Mouse (Mus musculus): ENCODE results near the gene Actr8. TPM values are rescaled to one million over a fixed set of nuclear protein-coding genes. Genes with fewer than 3 reads are reported as not detected.

Gene Actr8
- polyA plus RNA-seq (2012; fragmentation: generic; extraction: Trizol), result 26.4 TPM
- long read RNA-seq, experiment 1, transcript Actr8-201 (13 exons, 2,119 nt), result major isoform, 28 of 37 reads
- long read RNA-seq, experiment 1, partial matches to known transcripts, result 2 of 37 reads
- long read RNA-seq, experiment 1, other reads (novel, unspliced or antisense), result 6 of 37 reads
- long read RNA-seq, experiment 2, transcript Actr8-201 (13 exons, 2,119 nt), result major isoform, 185 of 202 reads
- long read RNA-seq, experiment 2, partial matches to known transcripts, result 6 of 202 reads
- long read RNA-seq, experiment 2, other reads (novel, unspliced or antisense), result 11 of 202 reads

DNA sequence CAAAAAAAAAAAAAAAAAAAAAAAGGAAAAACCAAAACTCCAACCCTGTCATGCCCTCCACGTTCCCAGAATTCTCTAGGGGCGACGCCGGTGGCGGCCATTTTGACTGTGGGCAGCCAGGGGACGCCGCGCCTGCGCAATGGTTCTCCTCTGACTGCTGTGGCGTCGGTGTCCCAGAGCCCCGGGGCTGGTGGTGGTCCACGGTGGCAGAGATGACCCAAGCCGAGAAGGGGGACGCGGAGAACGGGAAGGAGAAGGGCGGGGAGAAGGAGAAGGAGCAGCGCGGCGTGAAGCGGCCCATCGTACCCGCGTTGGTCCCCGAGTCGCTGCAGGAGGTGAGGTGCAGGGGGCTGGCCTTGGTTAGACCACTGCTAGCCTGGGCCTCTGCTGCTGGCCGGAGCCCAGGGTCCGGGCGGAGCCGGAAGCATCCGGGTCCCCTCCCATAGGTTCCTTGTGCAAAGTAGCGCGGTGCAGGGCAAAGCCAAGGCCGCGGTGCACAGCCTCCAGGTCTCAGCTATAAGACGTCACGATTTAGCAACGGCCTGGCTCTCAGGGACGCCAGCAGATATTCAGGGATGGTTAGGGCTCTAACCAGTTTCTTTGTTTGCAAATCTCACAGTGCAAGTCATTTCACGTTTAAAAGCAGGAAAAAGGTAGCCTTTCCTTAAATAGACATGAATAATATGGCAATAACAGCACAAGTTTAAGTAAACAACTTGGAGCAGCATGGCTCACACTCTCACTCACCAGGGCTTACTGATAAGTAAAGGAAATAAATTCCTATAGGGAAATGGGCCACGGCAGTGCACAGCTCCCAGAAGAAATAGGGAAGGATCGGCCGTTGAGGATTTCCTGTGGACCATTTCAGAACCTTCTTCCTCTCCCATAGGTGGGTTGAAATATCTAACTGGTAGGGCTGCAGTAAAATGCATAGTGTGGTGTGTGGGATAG, at the start of gene Actr8:
Actr8 (plus strand) TSS at position 84 of the 951 bp plus-strand sequence.
- no peaks in the 10 kb centered on the region for H3K27me3 ChIP-seq (ENCODE audit: control insufficient read depth, insufficient read depth, insufficient read length)
- peaks cover 37% of the 10 kb centered on the region for H3K79me2 ChIP-seq (ENCODE audit: control insufficient read depth, insufficient read depth)
- H3K79me3 ChIP-seq (ENCODE audit: low read depth), result peaks cover 23% of the 10 kb centered on the region
- TF ChIP-seq FOSL1 (IDR thresholded peaks at IDR 0.05; ENCODE audit: insufficient read depth, low read length, poor library complexity, severe bottlenecking), result no peak
- TF ChIP-seq CEBPB (IDR thresholded peaks at IDR 0.05; ENCODE audit: low read depth), result no peak
- no peak for TF ChIP-seq MYOG (IDR thresholded peaks at IDR 0.05; ENCODE audit: control insufficient read depth, extremely low read depth, insufficient read length)
- TF ChIP-seq MAX (IDR thresholded peaks at IDR 0.05), result no peak
- no peak for TF ChIP-seq USF1 (IDR thresholded peaks at IDR 0.05; ENCODE audit: low read depth)
- no peak for TF ChIP-seq CTCF (IDR thresholded peaks at IDR 0.05; ENCODE audit: control insufficient read depth, insufficient read depth, insufficient read length)
- no peak for TF ChIP-seq MYOD1 (IDR thresholded peaks at IDR 0.05; ENCODE audit: control insufficient read depth, insufficient read length, low read depth)
- H3ac ChIP-seq (ENCODE audit: control insufficient read depth, insufficient read length, low read depth), result peak within 1 kb of the TSS; percentile 97
- peaks cover 61% of the 10 kb centered on the region for H3K36me3 ChIP-seq (ENCODE audit: control insufficient read depth, insufficient read depth)
- peak within 1 kb of the TSS; percentile 53 for H3K4me3 ChIP-seq (ENCODE audit: insufficient read depth, poor library complexity, severe bottlenecking)

DNA sequence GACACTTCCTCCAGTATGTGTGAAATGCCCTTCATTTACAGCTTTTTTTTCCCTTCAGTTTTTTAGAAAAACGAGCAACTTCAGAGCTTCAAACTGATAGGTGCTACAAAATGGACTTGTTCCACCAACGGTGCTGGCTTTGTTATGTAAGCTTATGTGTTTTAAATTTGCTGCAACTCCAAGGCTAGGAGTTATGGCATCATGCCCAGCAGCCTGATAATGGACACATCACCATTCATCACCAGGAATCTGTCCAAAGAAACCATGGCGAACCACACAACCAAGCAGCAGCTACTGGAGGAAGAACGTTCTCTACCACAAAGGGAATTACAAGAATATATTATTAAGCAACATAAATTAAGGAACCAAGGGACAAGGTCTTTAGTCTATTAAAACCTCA, 49.2 kb upstream of the Actr8 start:
- H3K36me3 ChIP-seq (ENCODE audit: control insufficient read depth, insufficient read depth), result no peaks in the 10 kb centered on the region
- H3ac ChIP-seq (ENCODE audit: control insufficient read depth, insufficient read length, low read depth), result no peak overlapping the region
- H3K4me3 ChIP-seq (ENCODE audit: insufficient read depth, poor library complexity, severe bottlenecking), result no peak overlapping the region
- no peaks in the 10 kb centered on the region for H3K79me2 ChIP-seq (ENCODE audit: control insufficient read depth, insufficient read depth)
- TF ChIP-seq USF1 (IDR thresholded peaks at IDR 0.05; ENCODE audit: low read depth), result no peak
- no peak for TF ChIP-seq CEBPB (IDR thresholded peaks at IDR 0.05; ENCODE audit: low read depth)
- TF ChIP-seq MAX (IDR thresholded peaks at IDR 0.05), result no peak
- H3K79me3 ChIP-seq (ENCODE audit: low read depth), result no peaks in the 10 kb centered on the region
- no peaks in the 10 kb centered on the region for H3K27me3 ChIP-seq (ENCODE audit: control insufficient read depth, insufficient read depth, insufficient read length)

DNA sequence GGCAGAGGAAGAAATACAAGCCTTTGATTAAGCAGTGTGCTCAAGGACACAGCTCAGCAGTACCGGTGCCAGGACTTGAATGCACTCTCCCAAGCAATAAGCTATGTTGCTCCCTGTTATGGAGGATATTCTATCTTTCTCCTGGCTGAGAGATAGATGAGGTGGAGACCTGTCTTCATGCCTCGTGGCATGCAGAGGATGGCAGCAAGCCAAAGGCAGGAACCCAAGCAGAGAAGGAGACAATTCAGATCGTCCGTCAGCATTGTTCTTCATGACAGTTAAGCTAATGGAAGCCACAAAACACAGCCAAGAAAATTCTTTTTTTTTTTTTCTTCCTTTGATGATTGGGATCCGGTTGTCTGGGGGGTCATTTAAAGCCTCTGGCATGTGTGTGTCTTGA, 42.6 kb upstream of the Actr8 start:
- H3ac ChIP-seq (ENCODE audit: control insufficient read depth, insufficient read length, low read depth), result no peak overlapping the region
- no peaks in the 10 kb centered on the region for H3K79me2 ChIP-seq (ENCODE audit: control insufficient read depth, insufficient read depth)
- no peaks in the 10 kb centered on the region for H3K36me3 ChIP-seq (ENCODE audit: control insufficient read depth, insufficient read depth)
- H3K4me3 ChIP-seq (ENCODE audit: insufficient read depth, poor library complexity, severe bottlenecking), result no peak overlapping the region
- no peaks in the 10 kb centered on the region for H3K27me3 ChIP-seq (ENCODE audit: control insufficient read depth, insufficient read depth, insufficient read length)
- no peaks in the 10 kb centered on the region for H3K79me3 ChIP-seq (ENCODE audit: low read depth)
- TF ChIP-seq CEBPB (IDR thresholded peaks at IDR 0.05; ENCODE audit: low read depth), result no peak
- no peak for TF ChIP-seq MAX (IDR thresholded peaks at IDR 0.05)
- no peak for TF ChIP-seq CTCF (IDR thresholded peaks at IDR 0.05; ENCODE audit: control insufficient read depth, insufficient read depth, insufficient read length)
- TF ChIP-seq MYOG (IDR thresholded peaks at IDR 0.05; ENCODE audit: control insufficient read depth, extremely low read depth, insufficient read length), result no peak
- TF ChIP-seq MYOD1 (IDR thresholded peaks at IDR 0.05; ENCODE audit: control insufficient read depth, insufficient read length, low read depth), result no peak
- TF ChIP-seq USF1 (IDR thresholded peaks at IDR 0.05; ENCODE audit: low read depth), result no peak
- TF ChIP-seq FOSL1 (IDR thresholded peaks at IDR 0.05; ENCODE audit: insufficient read depth, low read length, poor library complexity, severe bottlenecking), result no peak

DNA sequence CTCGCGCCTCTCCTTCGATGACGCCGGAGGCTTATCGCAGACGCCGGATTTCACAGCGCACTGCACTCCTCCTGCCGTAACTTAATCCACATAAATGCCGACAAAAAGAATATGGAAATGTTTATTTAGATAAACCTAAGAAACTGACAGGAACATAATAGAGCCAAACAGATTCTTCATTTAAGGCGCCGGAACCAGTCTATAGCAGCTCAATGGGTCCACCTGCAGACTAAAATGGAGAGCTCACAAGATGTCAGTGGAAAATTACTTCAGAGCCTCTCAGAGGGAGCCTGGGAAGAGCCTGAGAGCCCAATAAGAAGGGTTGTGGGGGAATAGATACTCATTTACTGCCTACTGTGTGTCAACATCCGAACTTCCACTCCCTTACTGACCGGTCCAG, 40.7 kb upstream of the Actr8 start:
- no peaks in the 10 kb centered on the region for H3K79me2 ChIP-seq (ENCODE audit: control insufficient read depth, insufficient read depth)
- no peaks in the 10 kb centered on the region for H3K36me3 ChIP-seq (ENCODE audit: control insufficient read depth, insufficient read depth)
- no peaks in the 10 kb centered on the region for H3K79me3 ChIP-seq (ENCODE audit: low read depth)
- TF ChIP-seq MYOD1 (IDR thresholded peaks at IDR 0.05; ENCODE audit: control insufficient read depth, insufficient read length, low read depth), result no peak
- no peak for TF ChIP-seq CTCF (IDR thresholded peaks at IDR 0.05; ENCODE audit: control insufficient read depth, insufficient read depth, insufficient read length)
- TF ChIP-seq FOSL1 (IDR thresholded peaks at IDR 0.05; ENCODE audit: insufficient read depth, low read length, poor library complexity, severe bottlenecking), result no peak
- TF ChIP-seq CEBPB (IDR thresholded peaks at IDR 0.05; ENCODE audit: low read depth), result no peak
- TF ChIP-seq USF1 (IDR thresholded peaks at IDR 0.05; ENCODE audit: low read depth), result no peak
- no peak for TF ChIP-seq MAX (IDR thresholded peaks at IDR 0.05)
- no peak for TF ChIP-seq MYOG (IDR thresholded peaks at IDR 0.05; ENCODE audit: control insufficient read depth, extremely low read depth, insufficient read length)
- H3K4me3 ChIP-seq (ENCODE audit: insufficient read depth, poor library complexity, severe bottlenecking), result no peak overlapping the region
- no peak overlapping the region for H3ac ChIP-seq (ENCODE audit: control insufficient read depth, insufficient read length, low read depth)
- no peaks in the 10 kb centered on the region for H3K27me3 ChIP-seq (ENCODE audit: control insufficient read depth, insufficient read depth, insufficient read length)

DNA sequence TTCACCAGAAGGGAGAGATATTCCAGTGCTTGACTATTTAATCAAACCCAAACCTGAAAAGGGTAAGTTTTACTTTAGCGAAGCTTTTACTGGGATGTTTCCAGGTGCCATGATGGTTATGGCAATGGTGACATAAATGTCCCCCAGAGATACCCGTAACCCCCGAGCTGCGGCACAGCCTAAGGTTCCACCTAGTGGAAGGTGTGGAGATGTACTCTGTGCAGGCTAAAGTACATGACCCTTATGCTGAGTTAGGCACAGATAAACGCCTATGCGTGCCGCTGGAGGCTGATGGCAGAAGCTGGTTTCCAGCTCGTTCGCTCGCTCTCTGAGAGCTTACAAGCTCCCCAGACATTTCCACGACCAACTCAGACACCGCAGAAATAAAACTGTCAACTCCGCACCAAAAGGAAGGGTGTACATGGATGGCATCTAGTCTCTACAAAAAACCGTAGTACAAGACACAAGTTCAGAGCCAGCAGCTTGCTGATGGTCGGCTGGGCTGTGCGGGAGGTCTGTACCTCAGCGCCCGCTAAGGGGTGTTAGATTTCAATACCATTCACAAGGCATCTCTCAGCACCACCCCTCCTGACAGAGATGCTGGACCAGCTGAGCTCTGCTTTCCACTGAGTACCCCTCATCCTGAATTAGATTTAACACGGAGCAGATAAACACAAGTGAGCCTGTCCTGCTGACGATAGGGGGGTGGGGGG, 38.4 kb upstream of the Actr8 start:
- H3K27me3 ChIP-seq (ENCODE audit: control insufficient read depth, insufficient read depth, insufficient read length), result peaks cover 4% of the 10 kb centered on the region
- TF ChIP-seq USF1 (IDR thresholded peaks at IDR 0.05; ENCODE audit: low read depth), result no peak
- no peak for TF ChIP-seq CTCF (IDR thresholded peaks at IDR 0.05; ENCODE audit: control insufficient read depth, insufficient read depth, insufficient read length)
- TF ChIP-seq MYOD1 (IDR thresholded peaks at IDR 0.05; ENCODE audit: control insufficient read depth, insufficient read length, low read depth), result no peak
- no peak for TF ChIP-seq MYOG (IDR thresholded peaks at IDR 0.05; ENCODE audit: control insufficient read depth, extremely low read depth, insufficient read length)
- no peak for TF ChIP-seq CEBPB (IDR thresholded peaks at IDR 0.05; ENCODE audit: low read depth)
- no peaks in the 10 kb centered on the region for H3K79me2 ChIP-seq (ENCODE audit: control insufficient read depth, insufficient read depth)
- no peak overlapping the region for H3K4me3 ChIP-seq (ENCODE audit: insufficient read depth, poor library complexity, severe bottlenecking)
- H3K79me3 ChIP-seq (ENCODE audit: low read depth), result no peaks in the 10 kb centered on the region
- no peak overlapping the region for H3ac ChIP-seq (ENCODE audit: control insufficient read depth, insufficient read length, low read depth)
- H3K36me3 ChIP-seq (ENCODE audit: control insufficient read depth, insufficient read depth), result no peaks in the 10 kb centered on the region
